Mouse (Mus musculus) bone marrow macrophage, adult 2 months (primary cell): Measurements from ENCODE around the gene Mettl17.

ENCODE experiments used
- CTCF ChIP-seq: IDR thresholded peaks from 2 replicates; pipeline ENCODE4 v1.5.1; 2012; ENCODE audit warnings: low read depth, mild to moderate bottlenecking, low read length, moderate library complexity
- POLR2A ChIP-seq: IDR thresholded peaks from 2 replicates; pipeline ENCODE4 v1.6.1; 2012; ENCODE audit warnings: mild to moderate bottlenecking, low read depth, low read length, borderline replicate concordance

DNA sequence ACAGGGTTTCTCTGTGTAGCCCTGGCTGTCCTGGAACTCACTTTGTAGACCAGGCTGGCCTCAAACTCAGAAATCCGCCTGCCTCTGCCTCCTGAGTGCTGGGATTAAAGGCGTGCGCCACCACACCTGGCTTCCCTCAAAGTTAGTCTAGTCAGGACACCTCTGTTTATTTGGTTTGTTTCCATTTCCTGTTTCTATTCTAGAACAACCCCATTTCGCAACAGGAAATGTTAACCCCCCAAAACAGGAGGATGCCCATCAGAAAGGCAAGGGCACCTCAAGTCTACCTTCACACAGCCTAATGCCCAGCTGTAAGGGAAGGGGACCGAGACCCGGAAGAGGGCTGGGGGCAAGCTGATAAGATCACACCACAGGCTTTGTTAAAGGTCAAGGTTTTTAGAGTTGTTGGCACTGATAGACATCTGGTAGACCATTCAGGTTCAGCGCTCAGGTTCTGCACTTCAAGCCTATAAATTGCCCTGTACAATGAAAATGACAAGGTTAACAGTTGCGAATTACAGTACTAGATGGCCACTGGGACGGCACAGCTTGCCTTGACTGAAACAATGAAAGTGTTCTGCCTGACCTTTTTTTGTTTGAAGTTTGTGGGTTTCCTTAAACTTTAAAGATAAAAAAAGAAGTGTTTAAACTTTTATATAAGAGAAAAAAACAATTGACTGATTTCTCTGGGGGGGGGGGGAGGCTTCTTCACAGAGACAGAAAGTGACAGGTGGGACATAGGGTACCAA lies 7.7 kb downstream of the Mettl17 start, which contains the start of gene Slc39a2:
- no peak for TF ChIP-seq CTCF
- TF ChIP-seq POLR2A, result no peak
